In the genomic region with DNA sequence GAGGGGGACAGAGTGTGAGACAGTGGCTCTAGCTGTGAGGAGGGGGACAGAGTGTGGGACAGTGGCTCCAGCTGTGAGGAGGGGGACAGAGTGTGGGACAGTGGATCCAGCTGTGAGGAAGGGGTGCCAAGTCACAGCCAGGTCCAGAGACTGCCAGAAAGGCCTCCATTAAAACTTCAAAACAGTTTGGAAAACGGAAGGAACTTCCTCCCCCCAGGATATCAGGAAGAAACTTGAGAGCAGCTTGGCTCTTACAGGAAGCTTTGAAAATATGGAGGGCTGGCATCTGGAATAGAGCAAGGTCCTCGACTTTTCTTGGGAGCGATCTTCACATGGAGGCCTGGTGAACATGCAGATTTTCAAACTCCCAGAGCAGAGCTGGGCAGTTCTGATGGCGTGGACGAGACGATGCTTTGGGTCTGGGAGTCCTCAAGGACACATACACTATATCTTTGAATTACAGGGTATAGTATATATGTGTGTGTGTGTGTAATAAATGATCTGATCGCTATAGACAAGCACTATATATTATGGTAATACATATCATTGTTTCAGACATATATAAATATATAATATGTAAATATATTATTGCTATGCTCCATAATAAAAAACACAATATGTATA, we compare ENCODE assay signal across 25 mouse cellular contexts. TPM values are rescaled to one million over a fixed set of nuclear protein-coding genes. Genes with fewer than 3 reads are reported as not detected.
DNase-seq lines count a peak whose midpoint lies in the region; ATAC-seq and TF ChIP-seq lines count a peak whose summit lies in the region.
"Had no signal": no experiment of that assay in that cellular context is flagged by ENCODE, and none has a peak within 500 bp of the region (broad histone marks: within the 10 kb centered on the region; RNA-seq: fewer than 3 reads in every experiment).

No protein-coding gene starts in this region.

- no peak for TF ChIP-seq CTCF in kidney, postnatal 0 days (IDR thresholded peaks at IDR 0.05; ENCODE audit: low read depth)
- TF ChIP-seq CTCF in layer of hippocampus, adult 2 months (conservative IDR thresholded peaks at IDR 0.05): no peak

- no peaks in the 10 kb centered on the region; the same call in 1 of the 2 replicates for H3K4me1 ChIP-seq in embryonic facial prominence, embryonic 11.5 days (ENCODE audit: control insufficient read depth, insufficient read depth, low read length)
- H3K4me1 ChIP-seq in embryonic facial prominence, embryonic 10.5 days: peaks cover 14% of the 10 kb centered on the region
- H3K4me1 ChIP-seq in kidney, postnatal 0 days (replicated peaks; ENCODE audit: insufficient read depth, low read length): peaks cover 5% of the 10 kb centered on the region; the same call in 1 of the 2 replicates
- H3K4me1 ChIP-seq in lung, embryonic 16.5 days (replicated peaks; ENCODE audit: control insufficient read depth, insufficient read depth, low read length): peaks cover 2% of the 10 kb centered on the region; the same call in 1 of the 2 replicates
- H3K4me1 ChIP-seq in limb, embryonic 12.5 days (replicated peaks): peaks cover 13% of the 10 kb centered on the region
- H3K4me1 ChIP-seq: forebrain, embryonic 15.5 days; heart, embryonic 12.5 days; heart, embryonic 15.5 days had no signal

- no peak overlapping the region for H3K4me2 ChIP-seq in embryonic facial prominence, embryonic 11.5 days (ENCODE audit: low read depth, low read length)
- H3K4me2 ChIP-seq in kidney, postnatal 0 days (ENCODE audit: low read length): no peak overlapping the region
- 0 out of 2 replicates have a peak overlapping the region, but pooled peaks have one; percentile 7 for H3K4me2 ChIP-seq in lung, embryonic 16.5 days (ENCODE audit: low read depth, low read length)
- H3K4me2 ChIP-seq in limb, embryonic 12.5 days: no peak overlapping the region
- H3K4me2 ChIP-seq: embryonic facial prominence, embryonic 13.5 days; forebrain, embryonic 15.5 days; heart, embryonic 12.5 days; heart, embryonic 15.5 days; hindbrain, embryonic 13.5 days had no signal

- H3K4me3 ChIP-seq in embryonic facial prominence, embryonic 11.5 days (ENCODE audit: low read depth, low read length): no peak overlapping the region
- H3K4me3 ChIP-seq in embryonic facial prominence, embryonic 10.5 days: no peak overlapping the region
- H3K4me3 ChIP-seq in kidney, postnatal 0 days (replicated peaks; ENCODE audit: low read depth, low read length): no peak overlapping the region
- no peak overlapping the region for H3K4me3 ChIP-seq in lung, embryonic 16.5 days (ENCODE audit: low read length)
- no peak overlapping the region for H3K4me3 ChIP-seq in limb, embryonic 12.5 days (replicated peaks)
- no peak overlapping the region for H3K4me3 ChIP-seq in layer of hippocampus, adult 2 months
- H3K4me3 ChIP-seq: embryonic facial prominence, embryonic 13.5 days; forebrain, embryonic 15.5 days; heart, embryonic 12.5 days; heart, embryonic 15.5 days; hindbrain, embryonic 10.5 days; hindbrain, embryonic 13.5 days had no signal

- no peak overlapping the region for H3K9ac ChIP-seq in embryonic facial prominence, embryonic 11.5 days (replicated peaks; ENCODE audit: low read length)
- H3K9ac ChIP-seq in kidney, postnatal 0 days (ENCODE audit: low read depth, low read length): no peak overlapping the region
- H3K9ac ChIP-seq in lung, embryonic 16.5 days (ENCODE audit: low read length): no peak overlapping the region
- H3K9ac ChIP-seq in limb, embryonic 12.5 days (replicated peaks): no peak overlapping the region
- H3K9ac ChIP-seq: embryonic facial prominence, embryonic 13.5 days; forebrain, embryonic 15.5 days; heart, embryonic 12.5 days; heart, embryonic 15.5 days; hindbrain, embryonic 13.5 days had no signal

- no peak overlapping the region for H3K27ac ChIP-seq in embryonic facial prominence, embryonic 11.5 days (replicated peaks; ENCODE audit: low read depth, low read length)
- no peak overlapping the region; the same call in 1 of the 2 replicates for H3K27ac ChIP-seq in embryonic facial prominence, embryonic 10.5 days (replicated peaks)
- no peak overlapping the region for H3K27ac ChIP-seq in kidney, postnatal 0 days
- H3K27ac ChIP-seq in lung, embryonic 16.5 days (ENCODE audit: low read length): peak overlapping the region; percentile 3; the same call in 1 of the 2 replicates
- 0 out of 2 replicates have a peak overlapping the region, but pooled peaks have one; percentile 35 for H3K27ac ChIP-seq in limb, embryonic 12.5 days
- no peak overlapping the region for H3K27ac ChIP-seq in layer of hippocampus, adult 2 months
- H3K27ac ChIP-seq: embryonic facial prominence, embryonic 13.5 days; forebrain, embryonic 15.5 days; heart, embryonic 15.5 days had no signal

- H3K36me3 ChIP-seq in embryonic facial prominence, embryonic 11.5 days (replicated peaks; ENCODE audit: control insufficient read depth, insufficient read depth, low read depth, low read length): no peaks in the 10 kb centered on the region
- H3K36me3 ChIP-seq in embryonic facial prominence, embryonic 10.5 days (replicated peaks): no peaks in the 10 kb centered on the region
- no peaks in the 10 kb centered on the region for H3K36me3 ChIP-seq in kidney, postnatal 0 days (ENCODE audit: insufficient read depth, low read length)
- H3K36me3 ChIP-seq in lung, embryonic 16.5 days (ENCODE audit: control insufficient read depth, insufficient read depth, low read length): no peaks in the 10 kb centered on the region
- H3K36me3 ChIP-seq in limb, embryonic 12.5 days: no peaks in the 10 kb centered on the region
- H3K36me3 ChIP-seq: embryonic facial prominence, embryonic 13.5 days; forebrain, embryonic 15.5 days; heart, embryonic 12.5 days; heart, embryonic 15.5 days; hindbrain, embryonic 10.5 days; hindbrain, embryonic 13.5 days had no signal

- ATAC-seq in embryonic facial prominence, embryonic 11.5 days (replicated peaks; ENCODE audit: insufficient number of reproducible peaks, low FRiP score, low TSS enrichment, low read depth): no peak
- no peak for ATAC-seq in kidney, postnatal 0 days (replicated peaks; ENCODE audit: low FRiP score, low read depth)
- peak; percentile 68 for ATAC-seq in lung, embryonic 16.5 days (ENCODE audit: low read depth)
- no peak for ATAC-seq in limb, embryonic 12.5 days (ENCODE audit: insufficient number of reproducible peaks, insufficient read depth, low FRiP score, low TSS enrichment, low read depth)
- ATAC-seq: activated CD4-positive, CD25-positive, alpha-beta regulatory T cell, adult 4 months; forebrain, embryonic 15.5 days; hindbrain, embryonic 16.5 days had no signal

- peak; percentile 41 for DNase-seq in embryonic facial prominence, embryonic 11.5 days (ENCODE audit: low spot score)
- no peak for DNase-seq in embryonic facial prominence, embryonic 10.5 days (ENCODE audit: low spot score)
- peak; percentile 52 for DNase-seq in kidney, postnatal 0 days (ENCODE audit: low spot score)
- DNase-seq in kidney, adult 9 months: no peak
- DNase-seq in lung, postnatal 10 days: no peak
- no peak for DNase-seq in layer of hippocampus, adult 2 months (ENCODE audit: low spot score in 2 of 2)
- DNase-seq: adrenal gland, adult 8-10 months; adrenal gland, postnatal 25 days; cerebellum, adult 11-12 months; cerebellum, adult 8-10 months; cerebellum, postnatal 14 days; gastrocnemius, postnatal 25 days; heart, adult 18-20 months; heart, postnatal 10 days; heart, postnatal 36 days had no signal

- WGBS in embryonic facial prominence, embryonic 11.5 days: 55% methylated on average over 7 of the region's 7 CpGs
- WGBS in embryonic facial prominence, embryonic 10.5 days: 63% methylated on average over 7 of the region's 7 CpGs
- WGBS in kidney, postnatal 0 days: 50% methylated on average over 7 of the region's 7 CpGs
- 42% methylated on average over 7 of the region's 7 CpGs for WGBS in lung, embryonic 16.5 days
- WGBS in limb, embryonic 12.5 days: 44% methylated on average over 7 of the region's 7 CpGs

- no peaks in the 10 kb centered on the region for H3K27me3 ChIP-seq in embryonic facial prominence, embryonic 11.5 days (ENCODE audit: control insufficient read depth, insufficient read depth, low read length)
- no peaks in the 10 kb centered on the region for H3K27me3 ChIP-seq in embryonic facial prominence, embryonic 10.5 days (replicated peaks; ENCODE audit: low read depth, poor library complexity, severe bottlenecking)
- no peaks in the 10 kb centered on the region for H3K27me3 ChIP-seq in kidney, postnatal 0 days (ENCODE audit: insufficient read depth, low read length)
- H3K27me3 ChIP-seq in lung, embryonic 16.5 days (ENCODE audit: control insufficient read depth, insufficient read depth, low read depth, low read length): no peaks in the 10 kb centered on the region
- no peaks in the 10 kb centered on the region for H3K27me3 ChIP-seq in limb, embryonic 12.5 days
- H3K27me3 ChIP-seq: forebrain, embryonic 15.5 days; heart, embryonic 12.5 days; heart, embryonic 15.5 days; hindbrain, embryonic 13.5 days had no signal

- H3K9me3 ChIP-seq in embryonic facial prominence, embryonic 11.5 days (replicated peaks; ENCODE audit: control insufficient read depth, low read length): no peaks in the 10 kb centered on the region
- H3K9me3 ChIP-seq in embryonic facial prominence, embryonic 10.5 days: no peaks in the 10 kb centered on the region
- H3K9me3 ChIP-seq in kidney, postnatal 0 days (replicated peaks; ENCODE audit: low read length): no peaks in the 10 kb centered on the region
- no peaks in the 10 kb centered on the region for H3K9me3 ChIP-seq in lung, embryonic 16.5 days (ENCODE audit: control insufficient read depth, low read length)
- H3K9me3 ChIP-seq in limb, embryonic 12.5 days: no peaks in the 10 kb centered on the region
- H3K9me3 ChIP-seq: embryonic facial prominence, embryonic 13.5 days; forebrain, embryonic 15.5 days; heart, embryonic 12.5 days; heart, embryonic 15.5 days; hindbrain, embryonic 10.5 days; hindbrain, embryonic 13.5 days had no signal

RNA-seq across cellular contexts. Expression of a gene that starts 16.6 kb away (rescaled TPM):
- polyA plus RNA-seq in embryonic facial prominence, embryonic 11.5 days (2014; fragmentation: Nextera tagmentation; extraction: Ambion mirVana): 2.1 and 2.3 TPM in 2 replicates
- 2.7 and 3.4 TPM in 2 replicates for polyA plus RNA-seq in embryonic facial prominence, embryonic 10.5 days (2016; fragmentation: Nextera tagmentation; extraction: Ambion mirVana)
- polyA plus RNA-seq in kidney, postnatal 0 days (2015; fragmentation: Nextera tagmentation; extraction: Ambion mirVana): 9.8 and 10.7 TPM in 2 replicates
- 6.7 and 7.2 TPM in 2 replicates for polyA plus RNA-seq in lung, embryonic 16.5 days (2015; fragmentation: Nextera tagmentation; extraction: Ambion mirVana)
- 10.9 and 12.0 TPM in 2 replicates for polyA plus RNA-seq in limb, embryonic 12.5 days (2016; fragmentation: Nextera tagmentation; extraction: Ambion mirVana)
- total RNA-seq in layer of hippocampus, adult 2 months (2021): 10 to 100 TPM; 25.1 to 33.5 TPM

Comparison
In these comparisons a context has a peak if more than half of its experiments do, and no peak if none do; other contexts are left out.
1. DNase-seq: peak in embryonic facial prominence, embryonic 11.5 days (single experiment) and kidney, postnatal 0 days (single experiment); none in embryonic facial prominence, embryonic 10.5 days (single experiment), kidney, adult 9 months (single experiment), lung, postnatal 10 days (single experiment) and layer of hippocampus, adult 2 months (0 of 2).
2. H3K27ac ChIP-seq: peak in lung, embryonic 16.5 days (single experiment) and limb, embryonic 12.5 days (single experiment); none in embryonic facial prominence, embryonic 11.5 days (single experiment), embryonic facial prominence, embryonic 10.5 days (single experiment), kidney, postnatal 0 days (single experiment) and layer of hippocampus, adult 2 months (single experiment).